In the genomic region with DNA sequence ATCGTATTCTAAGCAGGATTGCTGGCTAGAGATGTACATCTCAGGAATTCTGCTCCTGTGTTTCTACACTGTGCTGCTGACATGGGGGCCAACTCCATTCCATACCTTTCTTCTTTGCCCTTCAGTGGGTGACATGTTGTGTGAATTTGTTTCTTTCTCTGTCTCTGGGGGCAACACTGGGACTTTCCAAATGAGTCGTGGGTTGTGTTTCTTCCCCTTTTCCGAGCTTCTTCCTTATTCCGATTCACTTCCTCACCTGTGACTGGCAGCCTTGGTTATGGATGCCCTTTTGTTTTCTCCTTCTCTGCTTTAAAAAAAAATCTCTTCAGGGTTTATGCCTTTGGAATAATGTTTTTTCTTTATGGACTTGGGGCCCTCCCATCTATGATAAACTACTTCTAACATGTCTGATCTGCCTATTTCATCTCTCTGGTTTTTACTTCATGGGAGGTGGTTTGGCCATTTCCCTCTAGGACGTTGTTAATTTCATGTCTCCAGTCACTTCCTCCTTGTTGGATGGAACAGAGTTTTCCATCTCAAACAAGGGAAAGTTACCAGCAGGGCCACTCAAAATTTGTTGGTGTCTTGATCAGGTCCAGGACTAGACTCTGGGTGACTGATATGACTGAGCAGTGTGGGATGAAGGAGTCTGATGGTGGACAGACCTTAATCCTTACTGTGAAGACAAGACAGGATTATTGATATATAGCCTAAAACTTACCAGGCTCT, we compare ENCODE assay signal across 23 mouse cellular contexts. TPM values are rescaled to one million over a fixed set of nuclear protein-coding genes. Genes with fewer than 3 reads are reported as not detected.
DNase-seq lines count a peak whose midpoint lies in the region; ATAC-seq and TF ChIP-seq lines count a peak whose summit lies in the region.
"Had no signal": no experiment of that assay in that cellular context is flagged by ENCODE, and none has a peak within 500 bp of the region (broad histone marks: within the 10 kb centered on the region; RNA-seq: fewer than 3 reads in every experiment).

No protein-coding gene starts in this region.

- H3K4me3 ChIP-seq in lung, postnatal 0 days (ENCODE audit: low read depth, low read length) = no peak overlapping the region
- H3K4me3 ChIP-seq in macrophage (ENCODE audit: inconsistent target) = no peak overlapping the region
- H3K4me3 ChIP-seq: forebrain, embryonic 15.5 days; heart, embryonic 10.5 days; limb, embryonic 13.5 days; liver, embryonic 15.5 days; midbrain, embryonic 10.5 days; neural tube, embryonic 12.5 days had no signal

- TF ChIP-seq EP300 in lung, postnatal 0 days (IDR thresholded peaks at IDR 0.05) = no peak

- H3K27ac ChIP-seq in lung, postnatal 0 days (ENCODE audit: low read length) = no peak overlapping the region
- peak overlapping the region; percentile 79 for H3K27ac ChIP-seq in macrophage
- H3K27ac ChIP-seq: forebrain, embryonic 15.5 days; heart, embryonic 10.5 days; limb, embryonic 13.5 days; liver, embryonic 15.5 days; midbrain, embryonic 10.5 days; neural tube, embryonic 12.5 days had no signal

- H3K79me2 ChIP-seq in macrophage (ENCODE audit: inconsistent target) = no peaks in the 10 kb centered on the region

- no peaks in the 10 kb centered on the region for H3K27me3 ChIP-seq in lung, postnatal 0 days (replicated peaks; ENCODE audit: insufficient read depth, low read length)
- no peaks in the 10 kb centered on the region for H3K27me3 ChIP-seq in splenic B cell, adult 2 months (ENCODE audit: control insufficient read depth, insufficient read depth, low read length, poor library complexity, severe bottlenecking)
- H3K27me3 ChIP-seq: forebrain, embryonic 15.5 days; limb, embryonic 13.5 days; liver, embryonic 15.5 days; neural tube, embryonic 12.5 days had no signal

- no peak for ATAC-seq in lung, postnatal 0 days
- ATAC-seq: forebrain, embryonic 15.5 days had no signal

- H3K36me3 ChIP-seq in lung, postnatal 0 days (ENCODE audit: insufficient read depth, low read length) = no peaks in the 10 kb centered on the region
- H3K36me3 ChIP-seq in macrophage (ENCODE audit: inconsistent target) = no peaks in the 10 kb centered on the region
- no peaks in the 10 kb centered on the region for H3K36me3 ChIP-seq in splenic B cell, adult 2 months (ENCODE audit: control insufficient read depth, insufficient read depth, low read length, poor library complexity, severe bottlenecking)
- H3K36me3 ChIP-seq: forebrain, embryonic 15.5 days; heart, embryonic 10.5 days; limb, embryonic 13.5 days; liver, embryonic 15.5 days; midbrain, embryonic 10.5 days; neural tube, embryonic 12.5 days had no signal

- DNase-seq in lung, postnatal 0 days (ENCODE audit: low spot score) = peak; percentile 36
- DNase-seq in lung, postnatal 10 days = no peak
- peak; percentile 16 for DNase-seq in brain, adult 2 months (ENCODE audit: low read depth, low spot score)
- DNase-seq in splenic B cell, adult 2 months (ENCODE audit: low read depth, low spot score) = peak; percentile 58
- no peak for DNase-seq in gastrocnemius, postnatal 25 days
- DNase-seq in adrenal gland, postnatal 14 days = no peak
- DNase-seq: adrenal gland, postnatal 10 days; cerebellum, adult 8-10 months; gastrocnemius, postnatal 36 days; heart, postnatal 10 days; right cerebral cortex, adult 18-20 months; thymus, adult 2 months had no signal

- no peak overlapping the region for H3K9ac ChIP-seq in lung, postnatal 0 days (replicated peaks; ENCODE audit: low read depth)
- H3K9ac ChIP-seq: forebrain, embryonic 15.5 days; limb, embryonic 13.5 days; liver, embryonic 15.5 days; neural tube, embryonic 12.5 days had no signal

- no peak overlapping the region for H3K4me2 ChIP-seq in lung, postnatal 0 days (replicated peaks; ENCODE audit: low read depth, low read length)
- H3K4me2 ChIP-seq: forebrain, embryonic 15.5 days; limb, embryonic 13.5 days; liver, embryonic 15.5 days; neural tube, embryonic 12.5 days had no signal

- WGBS in lung, postnatal 0 days = 71% methylated on average over 5 of the region's 5 CpGs
- 22% methylated on average over 5 of the region's 5 CpGs for whole genome bisulfite sequencing in macrophage (ENCODE audit: missing documents)

- no peaks in the 10 kb centered on the region for H3K4me1 ChIP-seq in lung, postnatal 0 days (ENCODE audit: insufficient read depth, low read depth, low read length)
- H3K4me1 ChIP-seq: forebrain, embryonic 15.5 days; limb, embryonic 13.5 days; liver, embryonic 15.5 days; midbrain, embryonic 10.5 days; neural tube, embryonic 12.5 days had no signal

- no peak for TF ChIP-seq CTCF in lung, postnatal 0 days (IDR thresholded peaks at IDR 0.05)

- no peaks in the 10 kb centered on the region for H3K9me3 ChIP-seq in lung, postnatal 0 days (ENCODE audit: low read length)
- H3K9me3 ChIP-seq: forebrain, embryonic 15.5 days; heart, embryonic 10.5 days; limb, embryonic 13.5 days; liver, embryonic 15.5 days; neural tube, embryonic 12.5 days had no signal

RNA-seq across cellular contexts. Expression of gene Il1b, which starts 10.0 kb away (rescaled TPM):
- 5.0 and 12.4 TPM in 2 replicates for polyA plus RNA-seq in lung, postnatal 0 days (2015; fragmentation: Nextera tagmentation; extraction: Ambion mirVana)
- total RNA-seq in macrophage (2018; cell fraction: chromatin; rRNA removed) = 1,000 to 10,000 TPM in 11 of 26 experiments, 100 to 1,000 TPM in 9, 10 to 100 TPM in 5, 1 to 10 TPM in 1; 5.0 to 3,989 (median 821) TPM
- total RNA-seq in macrophage (2018; cell fraction: cytosol; rRNA removed) = 1,000 to 10,000 TPM in 10 of 26 experiments, 100 to 1,000 TPM in 8, 10 to 100 TPM in 6, 1 to 10 TPM in 2; 6.3 to 4,375 (median 357) TPM
- 1,000 to 10,000 TPM in 10 of 26 experiments, 100 to 1,000 TPM in 13, 10 to 100 TPM in 2, 1 to 10 TPM in 1; 7.7 to 3,657 (median 793) TPM for total RNA-seq in macrophage (2018; cell fraction: nucleus; rRNA removed)
- 7.3 to 16.2 TPM (median 8.7 TPM) in 3 replicates for polyA plus RNA-seq in macrophage (2018)
- not detected for total RNA-seq in gastrocnemius, postnatal 25 days (2021)
- 0.26 and 0.74 TPM in 2 replicates for total RNA-seq in adrenal gland, postnatal 14 days (2021)
- total RNA-seq: gastrocnemius, postnatal 36 days; layer of hippocampus, postnatal 14 days; left cerebral cortex, postnatal 10 days had no signal
- polyA plus RNA-seq: forebrain, embryonic 15.5 days; heart, embryonic 10.5 days; hindbrain, embryonic 11.5 days; lung, embryonic 16.5 days; midbrain, embryonic 10.5 days; neural tube, embryonic 12.5 days had no signal

Comparison
In these comparisons a context has a peak if more than half of its experiments do, and no peak if none do; other contexts are left out.
1. DNase-seq: peak in lung, postnatal 0 days (single experiment), brain, adult 2 months (single experiment) and splenic B cell, adult 2 months (single experiment); none in lung, postnatal 10 days (single experiment), gastrocnemius, postnatal 25 days (single experiment) and adrenal gland, postnatal 14 days (single experiment).